Mouse (Mus musculus): ENCODE measurements around the gene Rrp12. TPM values are rescaled to one million over a fixed set of nuclear protein-coding genes. Genes with fewer than 3 reads are reported as not detected.
A peak's percentile ranks its signal among the peaks of the same experiment; 100 is the strongest.

The Rrp12 gene
- polyA plus RNA-seq, 1 experiment from 2014 or later: 19.4 TPM

- Histone ChIP-seq H3K9ac (peak overlapping the region; percentile 75), H3K27me3 (no peaks in the 10 kb centered on the region), H3K27ac (replicated peaks) (peak overlapping the region; percentile 94), H3K36me3 (no peaks in the 10 kb centered on the region), H3K4me2 (peak overlapping the region; percentile 91), H3K4me3 (peak overlapping the region; percentile 81), H3K9me3 (no peaks in the 10 kb centered on the region), H3K4me1 (replicated peaks) (peaks cover 39% of the 10 kb centered on the region)
- ATAC-seq (ENCODE audit: low FRiP score, low read depth): no peak
- under 1% methylated on average over 19 of the region's 19 CpGs for WGBS
Observed at GRCm38 (mm10) chr19:41831101-41831570, 64.8 kb downstream of the Rrp12 start.

GRCm38 (mm10) chr19:41830106-41831031 is 65.6 kb downstream of the Rrp12 start:
- Histone ChIP-seq H3K27ac (replicated peaks) (peak overlapping the region; percentile 94), H3K4me1 (replicated peaks) (peaks cover 32% of the 10 kb centered on the region), H3K4me3 (peak overlapping the region; percentile 81), H3K9me3 (no peaks in the 10 kb centered on the region), H3K9ac (peak overlapping the region; percentile 75), H3K4me2 (peak overlapping the region; percentile 91), H3K27me3 (no peaks in the 10 kb centered on the region), H3K36me3 (no peaks in the 10 kb centered on the region)
- WGBS: under 1% methylated on average over 108 of the region's 112 CpGs
- ATAC-seq (ENCODE audit: low FRiP score, low read depth): peak; percentile 55

- peaks cover 27% of the 10 kb centered on the region for H3K4me1 ChIP-seq (replicated peaks)
- no peaks in the 10 kb centered on the region for H3K27me3 ChIP-seq
- peak within 1 kb of the TSS; percentile 75 for H3K9ac ChIP-seq
- WGBS: under 1% methylated on average over 37 of the region's 39 CpGs
- peak within 1 kb of the TSS; percentile 91 for H3K4me2 ChIP-seq
- H3K9me3 ChIP-seq: no peaks in the 10 kb centered on the region
- no peaks in the 10 kb centered on the region for H3K36me3 ChIP-seq
- H3K27ac ChIP-seq (replicated peaks): peak within 1 kb of the TSS; percentile 94
- peak within 1 kb of the TSS; percentile 81 for H3K4me3 ChIP-seq
- peak; percentile 97 for ATAC-seq (ENCODE audit: low FRiP score, low read depth)
Observed at GRCm38 (mm10) chr19:41829381-41830105, 66.4 kb downstream of the Rrp12 start, which contains the start of gene Frat1. Gene Frat1, plus strand, starts transcription at chr19:41829970.

GRCm38 (mm10) chr19:41828941-41829340 is 67.0 kb downstream of the Rrp12 start:
- peak overlapping the region; percentile 81 for H3K4me3 ChIP-seq
- peaks cover 27% of the 10 kb centered on the region for H3K4me1 ChIP-seq (replicated peaks)
- peak overlapping the region; percentile 91 for H3K4me2 ChIP-seq
- H3K9me3 ChIP-seq: no peaks in the 10 kb centered on the region
- no peaks in the 10 kb centered on the region for H3K36me3 ChIP-seq
- peak overlapping the region; percentile 94 for H3K27ac ChIP-seq (replicated peaks)
- WGBS: 66% methylated on average over 3 of the region's 3 CpGs
- no peak for ATAC-seq (ENCODE audit: low FRiP score, low read depth)
- peak overlapping the region; percentile 52 for H3K9ac ChIP-seq
- H3K27me3 ChIP-seq: no peaks in the 10 kb centered on the region

- Histone ChIP-seq H3K4me2 (no peak overlapping the region), H3K4me1 (replicated peaks) (peaks cover 8% of the 10 kb centered on the region), H3K9ac (no peak overlapping the region), H3K4me3 (no peak overlapping the region), H3K9me3 (no peaks in the 10 kb centered on the region), H3K36me3 (no peaks in the 10 kb centered on the region), H3K27ac (replicated peaks) (no peak overlapping the region), H3K27me3 (no peaks in the 10 kb centered on the region)
- no peak for ATAC-seq (ENCODE audit: low FRiP score, low read depth)
- 79% methylated on average over 3 of the region's 3 CpGs for WGBS
Observed at GRCm38 (mm10) chr19:41826529-41826928, 69.4 kb downstream of the Rrp12 start.

GRCm38 (mm10) chr19:41824950-41825349 is 71.0 kb downstream of the Rrp12 start:
- Histone ChIP-seq H3K27me3 (no peaks in the 10 kb centered on the region), H3K4me3 (no peak overlapping the region), H3K9me3 (no peaks in the 10 kb centered on the region), H3K4me2 (no peak overlapping the region), H3K36me3 (no peaks in the 10 kb centered on the region), H3K4me1 (replicated peaks) (peaks cover 3% of the 10 kb centered on the region; the same call in 1 of the 2 replicates), H3K9ac (no peak overlapping the region), H3K27ac (replicated peaks) (no peak overlapping the region)
- no peak for ATAC-seq (ENCODE audit: low FRiP score, low read depth)
- WGBS: 84% methylated on average over 5 of the region's 5 CpGs

GRCm38 (mm10) chr19:41822589-41822988 is 73.4 kb downstream of the Rrp12 start:
- no peaks in the 10 kb centered on the region for H3K4me1 ChIP-seq (replicated peaks)
- no peak overlapping the region for H3K4me2 ChIP-seq
- no peak overlapping the region for H3K4me3 ChIP-seq
- no peak overlapping the region for H3K27ac ChIP-seq (replicated peaks)
- no peaks in the 10 kb centered on the region for H3K36me3 ChIP-seq
- H3K9ac ChIP-seq: no peak overlapping the region
- 88% methylated on average over 1 of the region's 1 CpGs for WGBS
- no peaks in the 10 kb centered on the region for H3K9me3 ChIP-seq
- no peak for ATAC-seq (ENCODE audit: low FRiP score, low read depth)
- H3K27me3 ChIP-seq: no peaks in the 10 kb centered on the region

GRCm38 (mm10) chr19:41821436-41821835 is 74.5 kb downstream of the Rrp12 start:
- H3K27me3 ChIP-seq: no peaks in the 10 kb centered on the region
- ATAC-seq (ENCODE audit: low FRiP score, low read depth): no peak
- WGBS: 10% methylated on average over 5 of the region's 5 CpGs

GRCm38 (mm10) chr19:41818749-41819148 is 77.2 kb downstream of the Rrp12 start:
- Histone ChIP-seq H3K9me3 (no peaks in the 10 kb centered on the region), H3K4me1 (replicated peaks) (no peaks in the 10 kb centered on the region), H3K36me3 (no peaks in the 10 kb centered on the region), H3K9ac (no peak overlapping the region), H3K27ac (replicated peaks) (no peak overlapping the region), H3K4me3 (no peak overlapping the region), H3K4me2 (no peak overlapping the region), H3K27me3 (no peaks in the 10 kb centered on the region)
- WGBS: 90% methylated on average over 4 of the region's 4 CpGs
- ATAC-seq (ENCODE audit: low FRiP score, low read depth): no peak

More at GRCm38 (mm10) chr19:41821436-41821835, 74.5 kb downstream of the Rrp12 start:
- H3K9me3 ChIP-seq: no peaks in the 10 kb centered on the region
- no peaks in the 10 kb centered on the region for H3K36me3 ChIP-seq
- no peaks in the 10 kb centered on the region for H3K4me1 ChIP-seq (replicated peaks)
- H3K27ac ChIP-seq (replicated peaks): no peak overlapping the region
- no peak overlapping the region for H3K4me3 ChIP-seq
- no peak overlapping the region for H3K4me2 ChIP-seq
- no peak overlapping the region for H3K9ac ChIP-seq

- H3K36me3 ChIP-seq: no peaks in the 10 kb centered on the region
- no peaks in the 10 kb centered on the region for H3K4me1 ChIP-seq (replicated peaks)
- no peaks in the 10 kb centered on the region for H3K9me3 ChIP-seq
- no peaks in the 10 kb centered on the region for H3K27me3 ChIP-seq
- no peak overlapping the region for H3K4me3 ChIP-seq
- WGBS: 64% methylated on average over 10 of the region's 10 CpGs
- ATAC-seq (ENCODE audit: low FRiP score, low read depth): no peak
- no peak overlapping the region for H3K9ac ChIP-seq
- H3K27ac ChIP-seq (replicated peaks): no peak overlapping the region
- no peak overlapping the region for H3K4me2 ChIP-seq
Observed at GRCm38 (mm10) chr19:41817325-41817724, 78.6 kb downstream of the Rrp12 start.

GRCm38 (mm10) chr19:41816915-41817314 is 79.1 kb downstream of the Rrp12 start:
- no peak for ATAC-seq (ENCODE audit: low FRiP score, low read depth)
- no peak overlapping the region for H3K9ac ChIP-seq
- no peak overlapping the region for H3K4me2 ChIP-seq
- 66% methylated on average over 5 of the region's 5 CpGs for WGBS
- no peaks in the 10 kb centered on the region for H3K9me3 ChIP-seq
- no peaks in the 10 kb centered on the region for H3K27me3 ChIP-seq
- no peak overlapping the region for H3K4me3 ChIP-seq
- no peaks in the 10 kb centered on the region for H3K36me3 ChIP-seq
- no peak overlapping the region for H3K27ac ChIP-seq (replicated peaks)
- H3K4me1 ChIP-seq (replicated peaks): no peaks in the 10 kb centered on the region

GRCm38 (mm10) chr19:41816410-41816809 is 79.6 kb downstream of the Rrp12 start:
- Histone ChIP-seq H3K4me2 (no peak overlapping the region), H3K27me3 (no peaks in the 10 kb centered on the region), H3K9ac (no peak overlapping the region), H3K36me3 (no peaks in the 10 kb centered on the region), H3K9me3 (no peaks in the 10 kb centered on the region), H3K4me1 (replicated peaks) (no peaks in the 10 kb centered on the region), H3K27ac (replicated peaks) (no peak overlapping the region), H3K4me3 (no peak overlapping the region)
- no peak for ATAC-seq (ENCODE audit: low FRiP score, low read depth)
- 86% methylated on average over 5 of the region's 5 CpGs for WGBS

Measured in hindbrain, embryonic 15.5 days (tissue).